Mouse (Mus musculus): ENCODE measurements around the gene Laptm5. TPM values are rescaled to one million over a fixed set of nuclear protein-coding genes. Genes with fewer than 3 reads are reported as not detected.

Laptm5 gene
- polyA plus RNA-seq (2021; fragmentation: Nextera tagmentation): 64.0 and 66.8 TPM in 2 replicates
- long read RNA-seq, experiment 1, transcript Laptm5-207 (8 exons, 2,600 nt): major isoform, 113 of 119 reads
- long read RNA-seq, experiment 1, partial matches to known transcripts: 6 of 119 reads
- long read RNA-seq, experiment 1, other reads (novel, unspliced or antisense): 0 of 119 reads
- long read RNA-seq, experiment 2, transcript Laptm5-207 (8 exons, 2,600 nt): major isoform, 22 of 33 reads
- long read RNA-seq, experiment 2, partial matches to known transcripts: 10 of 33 reads
- long read RNA-seq, experiment 2, other reads (novel, unspliced or antisense): 1 of 33 reads

DNA sequence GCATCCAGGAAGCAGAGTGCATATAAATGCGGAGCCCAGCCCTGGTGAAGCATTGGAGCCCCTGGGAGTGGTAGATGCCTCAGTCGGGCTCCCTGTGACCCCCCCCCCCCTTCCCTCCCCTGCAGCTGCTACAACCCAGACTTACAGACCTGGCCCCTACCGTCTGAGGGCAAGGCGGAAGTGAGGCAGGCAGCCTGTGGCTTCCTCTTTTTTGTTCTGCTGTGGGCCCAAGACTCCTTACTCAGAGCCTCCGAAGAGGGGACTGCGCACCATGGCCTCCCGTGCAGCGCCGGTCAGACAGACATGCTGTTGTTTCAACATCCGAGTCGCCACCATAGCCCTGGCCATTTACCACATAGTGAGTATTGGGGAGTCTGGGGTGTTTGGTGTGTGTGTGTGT, at the start of gene Laptm5:
TSS of gene Laptm5 (plus strand) at position 49 of the 400 bp plus-strand sequence.

DNA sequence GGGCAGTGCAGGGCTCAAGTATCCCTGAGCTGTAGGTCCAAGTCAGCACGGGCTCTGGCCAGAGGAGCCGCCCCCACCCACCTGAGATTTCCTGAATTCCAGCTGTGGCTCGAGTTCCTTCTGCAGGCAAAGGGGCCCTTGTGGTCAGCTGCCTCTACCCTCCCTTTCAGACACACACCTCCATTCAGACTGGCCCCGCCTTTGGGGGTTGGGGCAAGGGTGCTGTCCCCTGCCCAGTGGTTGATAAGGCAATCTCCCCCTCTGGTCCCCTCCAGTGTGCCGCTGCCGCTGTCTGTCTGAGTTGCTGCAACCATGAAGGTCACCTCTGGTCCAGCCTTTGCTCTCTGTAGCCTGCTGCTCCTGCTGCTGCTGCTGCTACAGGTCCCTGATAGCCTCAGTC, 31.2 kb downstream of the Laptm5 start, which contains the start of gene Matn1:
TSS of gene Matn1 (plus strand) at position 274 of the 400 bp plus-strand sequence.

Other genes starting within 250 kb of the Laptm5 start
- 22.2 and 29.7 TPM in 2 replicates for gene Pum1, start 249.8 kb upstream of the Laptm5 start, polyA plus RNA-seq (2021; fragmentation: Nextera tagmentation)
- gene Sdc3, start 120.6 kb upstream of the Laptm5 start, polyA plus RNA-seq (2021; fragmentation: Nextera tagmentation): 17.9 and 115 TPM in 2 replicates
- gene Matn1, start 31.3 kb downstream of the Laptm5 start, polyA plus RNA-seq (2021; fragmentation: Nextera tagmentation): 0.16 and 0.24 TPM in 2 replicates

Data from left cerebral cortex, adult 6 months (tissue).